Mouse (Mus musculus) heart, embryonic 16.5 days (tissue): Measurements from ENCODE around the gene 4921517D22Rik. TPM values are rescaled to one million over a fixed set of nuclear protein-coding genes. Genes with fewer than 3 reads are reported as not detected.
A peak's percentile ranks its signal among the peaks of the same experiment; 100 is the strongest.
"Not testable (repeated sequence)": the region's sequence is repeated elsewhere in the genome, so short reads cannot be mapped to it uniquely, and the experiment has no call there.

Source experiments
- ATAC-seq: fragments of 200-750 bp; cut with Nextera tagmentation; replicated peaks from 2 replicates; pipeline ENCODE4 v1.8.0; 2017; ENCODE audit warnings: moderate number of reproducible peaks; ENCODE audit not compliant: insufficient read depth, low FRiP score; ENCODE audit errors: extremely low read depth
- H3K27ac ChIP-seq: fragments of 300-500 bp; sonication (generic); 2 replicates; pipeline ENCODE4 v1.5.1; 2014; ENCODE audit warnings: mild to moderate bottlenecking, low read length, control low read depth, moderate library complexity
- H3K27me3 ChIP-seq: fragments of 300-500 bp; sonication (generic); 2 replicates; pipeline ENCODE4 v1.6.1; 2014; ENCODE audit warnings: low read length, mixed read lengths; ENCODE audit not compliant: control insufficient read depth, insufficient read depth
- H3K36me3 ChIP-seq: fragments of 300-500 bp; sonication (generic); 2 replicates; pipeline ENCODE4 v1.6.1; 2014; ENCODE audit not compliant: control insufficient read depth, insufficient read depth
- H3K4me1 ChIP-seq: fragments of 300-500 bp; sonication (generic); 2 replicates; pipeline ENCODE4 v1.6.1; 2014; ENCODE audit warnings: low read length, mixed read lengths; ENCODE audit not compliant: control insufficient read depth, insufficient read depth
- H3K4me2 ChIP-seq: fragments of 300-500 bp; sonication (generic); 2 replicates; pipeline ENCODE4 v1.6.1; 2014; ENCODE audit warnings: low read depth, mild to moderate bottlenecking, control low read depth, low read length
- H3K4me3 ChIP-seq: fragments of 300-500 bp; sonication (generic); 2 replicates; pipeline ENCODE4 v1.5.1; 2014; ENCODE audit warnings: mild to moderate bottlenecking, control low read depth, low read length
- H3K9ac ChIP-seq: fragments of 300-500 bp; sonication (generic); 2 replicates; pipeline ENCODE4 v1.6.1; 2014; ENCODE audit warnings: low read length, control low read depth
- H3K9me3 ChIP-seq: fragments of 300-500 bp; sonication (generic); replicated peaks from 2 replicates; pipeline ENCODE4 v1.6.1; 2016; ENCODE audit warnings: low read length; ENCODE audit not compliant: control insufficient read depth
- WGBS: fragments of 180-500 bp; shearing (Covaris S2); extraction: QIAGEN DNeasy Blood & Tissue Kit; methylation state at CpG from one replicate; pipeline ENCODE4 v1.1.7; 2014; 5-methylcytosine and 5-hydroxymethylcytosine counted together
- polyA plus RNA-seq: library from polyadenylated mRNA; unstranded; fragments of >200 nt; fragmentation: Nextera tagmentation; extraction: Ambion mirVana; gene quantifications from 2 replicates; pipeline ENCODE4 v1.2.1, GENCODE M21; 2015

Gene 4921517D22Rik
- polyA plus RNA-seq, 1 experiment from 2014 or later, result not detected

DNA sequence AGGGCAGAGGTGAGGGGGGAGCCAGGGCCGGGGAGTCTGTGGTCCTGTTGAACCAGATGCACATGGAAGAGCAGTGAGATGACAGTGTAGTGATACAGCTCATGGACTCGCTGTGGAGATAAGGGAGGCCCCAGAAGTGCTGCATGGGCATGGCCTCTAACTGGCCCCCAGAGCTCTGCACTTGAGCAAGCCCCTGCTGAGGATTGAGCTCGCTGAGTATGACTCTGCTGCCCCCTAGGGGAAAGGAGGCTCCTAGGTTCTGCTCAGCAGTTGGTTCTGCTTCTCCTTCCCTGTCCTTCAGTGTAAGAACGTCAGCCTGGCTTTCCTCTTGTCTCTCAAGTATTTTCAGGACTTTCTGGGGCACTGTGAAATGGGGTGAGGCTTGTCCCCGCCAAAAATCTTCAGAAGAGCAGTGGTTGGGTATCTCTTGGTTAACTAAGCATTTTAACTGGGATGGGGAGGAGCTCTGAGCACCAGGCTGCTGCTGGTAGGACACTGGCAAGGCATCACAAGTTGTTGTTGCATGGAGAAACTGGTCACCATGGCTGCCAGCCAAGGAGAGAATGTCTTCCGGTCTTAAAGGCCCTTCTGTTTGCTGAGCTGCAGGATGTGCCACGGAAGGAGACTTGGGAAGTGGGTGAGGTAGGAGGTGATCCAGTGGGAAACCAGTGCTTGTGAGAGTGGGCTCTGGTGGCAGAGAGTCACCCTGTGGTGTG lies 34.6 kb upstream of the 4921517D22Rik start:
- no peak overlapping the region for H3K9ac ChIP-seq
- H3K27ac ChIP-seq, result no peak overlapping the region
- H3K36me3 ChIP-seq, result no peaks in the 10 kb centered on the region
- ATAC-seq, result peak; percentile 91
- no peaks in the 10 kb centered on the region for H3K27me3 ChIP-seq
- 15% methylated on average over 7 of the region's 7 CpGs for WGBS
- H3K9me3 ChIP-seq, result no peaks in the 10 kb centered on the region
- H3K4me3 ChIP-seq, result no peak overlapping the region
- peaks cover 3% of the 10 kb centered on the region for H3K4me1 ChIP-seq
- no peak overlapping the region for H3K4me2 ChIP-seq

DNA sequence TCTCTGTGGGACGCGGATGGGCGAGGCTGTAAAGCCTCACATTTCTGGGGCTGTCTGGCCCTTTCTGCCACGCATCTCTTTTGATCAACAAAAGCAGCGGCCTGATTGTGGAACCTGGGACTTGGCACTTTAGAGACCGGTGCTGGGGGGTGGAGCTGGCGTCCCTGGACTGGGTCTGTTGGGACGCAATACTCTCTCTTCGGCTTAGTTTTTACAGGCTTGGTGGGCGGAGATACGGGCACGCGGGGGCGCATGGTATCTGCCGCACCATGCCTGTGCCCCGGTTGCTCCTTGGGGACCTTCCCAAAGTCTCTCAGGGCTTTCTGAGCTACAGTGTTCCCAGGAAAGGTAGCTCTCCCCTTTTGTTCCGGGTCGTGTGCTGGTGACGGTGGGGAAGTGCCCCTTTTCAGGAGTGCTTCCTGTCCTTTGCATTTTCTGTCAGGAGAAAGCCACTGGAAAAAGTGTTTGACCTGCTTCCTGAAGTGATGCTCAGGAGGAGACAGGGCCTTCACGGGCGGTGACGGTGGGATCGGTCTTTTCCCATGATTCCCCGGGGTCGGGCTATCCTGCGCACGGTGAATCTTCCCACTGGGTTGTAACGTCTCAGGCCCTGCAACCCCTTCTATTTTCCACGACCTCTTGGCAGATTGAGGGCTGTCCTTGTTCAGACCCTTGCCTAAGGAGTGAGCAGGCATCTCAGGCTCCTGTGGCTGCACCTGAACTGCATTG lies 32.4 kb upstream of the 4921517D22Rik start:
- Histone ChIP-seq H3K9ac (peak overlapping the region; percentile 5; the same call in 1 of the 2 replicates), H3K4me3 (peak overlapping the region; percentile 4), H3K27me3 (no peaks in the 10 kb centered on the region), H3K27ac (no peak overlapping the region), H3K4me2 (peak overlapping the region; percentile 46), H3K9me3 (no peaks in the 10 kb centered on the region), H3K36me3 (no peaks in the 10 kb centered on the region), H3K4me1 (peaks cover 3% of the 10 kb centered on the region)
- 23% methylated on average over 29 of the region's 29 CpGs for WGBS
- no peak for ATAC-seq

DNA sequence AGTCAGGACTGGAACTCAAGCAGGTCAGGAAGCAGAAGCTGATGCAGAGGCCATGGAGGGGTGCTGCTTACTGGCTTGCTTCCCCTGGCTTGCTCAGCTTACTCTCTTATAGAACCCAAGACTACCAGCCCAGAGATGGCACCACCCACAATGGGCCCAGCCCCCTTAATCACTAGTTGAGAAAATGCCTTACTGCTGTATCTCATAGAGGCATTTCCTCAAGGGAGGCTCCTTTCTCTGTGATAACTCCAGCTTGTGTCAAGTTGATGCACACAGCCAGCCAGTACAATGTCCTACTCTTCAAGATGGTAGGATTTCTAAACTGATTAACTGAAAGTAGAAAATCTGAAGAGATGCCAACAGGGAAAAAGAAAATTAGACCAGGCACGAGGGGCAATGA lies 28.2 kb upstream of the 4921517D22Rik start:
- not testable (repeated sequence) for H3K4me3 ChIP-seq, H3K36me3 ChIP-seq, ATAC-seq, H3K4me1 ChIP-seq, H3K9me3 ChIP-seq, H3K9ac ChIP-seq, H3K27me3 ChIP-seq, H3K4me2 ChIP-seq, H3K27ac ChIP-seq
- WGBS, result 78% methylated on average over 1 of the region's 1 CpGs

GRCm38 (mm10) chr13:59719475-59719874 lies 25.6 kb upstream of the 4921517D22Rik start:
- 81% methylated on average over 1 of the region's 1 CpGs for WGBS
- H3K4me2 ChIP-seq, result no peak overlapping the region
- no peaks in the 10 kb centered on the region for H3K9me3 ChIP-seq
- H3K9ac ChIP-seq, result no peak overlapping the region
- H3K27me3 ChIP-seq, result no peaks in the 10 kb centered on the region
- H3K27ac ChIP-seq, result peak overlapping the region; percentile 23; the same call in 1 of the 2 replicates
- no peaks in the 10 kb centered on the region for H3K36me3 ChIP-seq
- H3K4me1 ChIP-seq, result 0 out of 2 replicates have a peak, but pooled peaks cover 3% of the 10 kb centered on the region
- no peak overlapping the region for H3K4me3 ChIP-seq
- no peak for ATAC-seq

DNA sequence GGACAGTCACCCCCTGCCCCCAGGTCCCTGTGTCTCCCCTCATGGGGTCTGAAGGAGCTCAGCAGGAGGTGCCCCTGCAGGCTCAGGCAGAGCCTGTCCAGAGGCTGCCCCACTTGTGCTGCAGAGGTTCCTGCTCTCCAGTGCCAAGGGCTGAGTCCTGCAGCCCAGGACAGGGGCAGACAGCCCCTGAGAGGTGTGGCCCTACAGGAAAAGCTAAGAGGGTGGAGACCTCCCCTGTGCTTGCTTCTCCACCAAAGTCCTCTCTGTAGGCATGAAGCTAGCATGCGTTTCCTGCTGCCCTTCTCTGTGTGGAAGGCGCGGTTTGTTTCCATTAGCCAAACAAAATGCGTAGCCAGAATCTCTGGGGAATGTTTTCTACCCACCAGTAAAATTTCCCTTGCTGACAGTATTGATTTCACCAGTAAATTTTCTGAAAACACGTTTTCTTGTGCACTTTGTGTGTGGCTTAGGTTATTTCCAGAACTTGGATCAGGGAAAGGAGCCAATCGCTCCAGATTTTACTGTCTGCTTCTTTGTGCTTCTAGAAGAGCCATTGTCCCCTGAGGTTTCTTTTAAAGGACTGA lies 25.0 kb upstream of the 4921517D22Rik start:
- not testable (repeated sequence) for H3K9ac ChIP-seq, H3K4me2 ChIP-seq, H3K9me3 ChIP-seq, H3K4me1 ChIP-seq, H3K4me3 ChIP-seq, H3K36me3 ChIP-seq, H3K27me3 ChIP-seq
- WGBS, result 33% methylated on average over 6 of the region's 6 CpGs
- ATAC-seq, result peak; percentile 49
- peak overlapping the region; percentile 23; the same call in 1 of the 2 replicates for H3K27ac ChIP-seq

DNA sequence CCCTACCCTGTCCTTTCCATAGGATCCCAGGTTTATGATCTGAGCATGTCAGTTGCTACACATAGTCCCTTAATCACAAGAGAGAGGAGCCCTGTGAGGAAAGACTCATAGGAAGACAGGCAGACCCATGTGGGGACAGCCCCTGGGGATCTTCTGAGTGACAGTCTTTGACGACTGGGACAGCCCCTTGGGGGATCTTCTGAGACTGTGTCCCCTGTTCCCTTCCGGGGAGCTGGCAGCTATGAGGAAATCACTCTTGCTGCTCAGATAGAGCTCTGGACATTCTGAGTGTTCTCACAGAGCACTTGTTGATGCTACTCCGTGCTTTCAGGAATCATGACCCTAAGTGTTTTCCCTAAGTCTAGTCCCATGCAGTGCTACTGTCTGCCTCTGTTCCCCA lies 19.8 kb upstream of the 4921517D22Rik start:
- H3K36me3 ChIP-seq, result no peaks in the 10 kb centered on the region
- H3K9ac ChIP-seq, result no peak overlapping the region
- no peak overlapping the region for H3K4me2 ChIP-seq
- ATAC-seq, result no peak
- no peaks in the 10 kb centered on the region for H3K9me3 ChIP-seq
- 0 out of 2 replicates have a peak, but pooled peaks cover 3% of the 10 kb centered on the region for H3K27me3 ChIP-seq
- H3K4me1 ChIP-seq, result no peaks in the 10 kb centered on the region
- 35% methylated on average over 3 of the region's 3 CpGs for WGBS
- no peak overlapping the region for H3K27ac ChIP-seq
- no peak overlapping the region for H3K4me3 ChIP-seq

DNA sequence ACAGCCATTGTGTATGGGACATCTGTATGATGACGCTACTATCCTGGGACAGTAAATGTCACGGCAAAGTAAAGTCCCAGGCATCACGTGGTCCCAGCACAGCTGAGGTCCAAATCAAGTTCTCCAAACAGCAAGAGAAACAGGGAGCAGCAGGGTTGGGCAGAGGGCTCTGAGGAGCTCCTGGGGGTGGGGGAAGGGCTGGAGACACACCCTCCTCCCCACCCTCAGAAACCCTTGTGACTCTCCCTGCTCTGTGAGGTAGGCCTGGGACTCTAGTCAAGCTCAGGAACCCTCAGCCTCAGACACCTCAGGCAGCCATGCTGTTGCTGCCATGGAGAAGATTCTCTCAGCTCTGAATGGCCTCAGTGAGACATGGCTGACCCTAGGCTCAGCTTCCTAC lies 18.1 kb upstream of the 4921517D22Rik start, which contains the start of gene Spata31d1b:
Gene Spata31d1b (plus strand): TSS at position 301 of the 400 bp plus-strand sequence.
- H3K9me3 ChIP-seq, H3K36me3 ChIP-seq, ATAC-seq, H3K4me1 ChIP-seq, H3K9ac ChIP-seq, H3K27me3 ChIP-seq, H3K4me3 ChIP-seq, H3K27ac ChIP-seq, H3K4me2 ChIP-seq: not testable (repeated sequence)
- 63% methylated on average over 3 of the region's 3 CpGs for WGBS

- Histone ChIP-seq H3K9ac (no peak within 1 kb of the TSS), H3K4me1 (no peaks in the 10 kb centered on the region), H3K27ac (no peak within 1 kb of the TSS), H3K4me2 (no peak within 1 kb of the TSS), H3K27me3 (0 out of 2 replicates have a peak, but pooled peaks cover 3% of the 10 kb centered on the region), H3K9me3 (no peaks in the 10 kb centered on the region), H3K4me3 (no peak within 1 kb of the TSS), H3K36me3 (no peaks in the 10 kb centered on the region)
- ATAC-seq, result no peak
- WGBS, result 80% methylated on average over 15 of the region's 15 CpGs
These were observed 16.3 kb upstream of the 4921517D22Rik start, which contains the start of gene Spata31d1a for GRCm38 (mm10) chr13:59710230-59710629. Gene Spata31d1a, minus strand, starts transcription at chr13:59710330.

- no peak overlapping the region for H3K4me3 ChIP-seq
- H3K4me2 ChIP-seq, result no peak overlapping the region
- no peak overlapping the region for H3K9ac ChIP-seq
- H3K4me1 ChIP-seq, result no peaks in the 10 kb centered on the region
- 0 out of 2 replicates have a peak, but pooled peaks cover 3% of the 10 kb centered on the region for H3K27me3 ChIP-seq
- H3K9me3 ChIP-seq, result no peaks in the 10 kb centered on the region
- H3K36me3 ChIP-seq, result no peaks in the 10 kb centered on the region
- 18% methylated on average over 12 of the region's 12 CpGs for WGBS
- H3K27ac ChIP-seq, result no peak overlapping the region
- ATAC-seq, result peak; percentile 69
These were observed 10.7 kb upstream of the 4921517D22Rik start for GRCm38 (mm10) chr13:59704562-59704961.
